Mouse (Mus musculus) embryonic facial prominence, embryonic 14.5 days (tissue): ENCODE data around the gene P2ry4. TPM values are rescaled to one million over a fixed set of nuclear protein-coding genes. Genes with fewer than 3 reads are reported as not detected.

Experiments used
- ATAC-seq: fragments of 200-750 bp; cut with Nextera tagmentation; 2 replicates; pipeline ENCODE4 v1.8.0; 2017; ENCODE audit warnings: low read depth, moderate number of reproducible peaks, moderate TSS enrichment
- DNase-seq: peaks from one replicate; pipeline ENCODE4 v3.0.0-alpha.2; 2015; ENCODE audit warnings: low spot score
- H3K27ac ChIP-seq: fragments of 300-500 bp; sonication (generic); replicated peaks from 2 replicates; pipeline ENCODE4 v1.5.1; 2014; ENCODE audit warnings: low read depth, mild to moderate bottlenecking, low read length, moderate library complexity
- H3K27me3 ChIP-seq: fragments of 300-500 bp; sonication (generic); replicated peaks from 2 replicates; pipeline ENCODE4 v1.6.1; 2014; ENCODE audit warnings: low read length; ENCODE audit not compliant: control insufficient read depth, insufficient read depth
- H3K36me3 ChIP-seq: fragments of 300-500 bp; sonication (generic); 2 replicates; pipeline ENCODE4 v1.6.1; 2014; ENCODE audit warnings: low read length, mixed read lengths; ENCODE audit not compliant: control insufficient read depth, insufficient read depth
- H3K4me1 ChIP-seq: fragments of 300-500 bp; sonication (generic); 2 replicates; pipeline ENCODE4 v1.6.1; 2014; ENCODE audit warnings: antibody characterized with exemption, low read length; ENCODE audit not compliant: control insufficient read depth, insufficient read depth
- H3K4me2 ChIP-seq: fragments of 300-500 bp; sonication (generic); 2 replicates; pipeline ENCODE4 v1.6.1; 2014; ENCODE audit warnings: low read depth, mild to moderate bottlenecking, low read length, moderate library complexity, mixed read lengths
- H3K4me3 ChIP-seq: fragments of 300-500 bp; sonication (generic); 2 replicates; pipeline ENCODE4 v1.5.1; 2014; ENCODE audit warnings: low read depth, mild to moderate bottlenecking, low read length
- H3K9ac ChIP-seq: fragments of 300-500 bp; sonication (generic); 2 replicates; pipeline ENCODE4 v1.6.1; 2014; ENCODE audit warnings: low read depth, mild to moderate bottlenecking, low read length, moderate library complexity, mixed read lengths
- H3K9me3 ChIP-seq: fragments of 300-500 bp; sonication (generic); 2 replicates; pipeline ENCODE4 v1.6.1; 2016; ENCODE audit warnings: low read length; ENCODE audit not compliant: control insufficient read depth
- whole genome bisulfite sequencing: fragments of 180-500 bp; shearing (Covaris S2); extraction: QIAGEN DNeasy Blood & Tissue Kit; methylation state at CpG from one replicate; pipeline ENCODE4 v1.1.7; 2014; 5-methylcytosine and 5-hydroxymethylcytosine counted together
- polyA plus RNA-seq: library from polyadenylated mRNA; unstranded; fragments of >200 nt; fragmentation: Nextera tagmentation; extraction: Ambion mirVana; gene quantifications from 2 replicates; pipeline ENCODE4 v1.2.1, GENCODE M21; 2014

Gene P2ry4
- 0.13 and 0.25 TPM in 2 replicates for polyA plus RNA-seq

GRCm38 (mm10) chrX:100594791-100595190, at the start of gene P2ry4:
Gene P2ry4 (minus strand): TSS chrX:100594869.
- ATAC-seq (no peak), DNase-seq (no peak)
- no peak within 1 kb of the TSS for H3K27ac ChIP-seq
- no peaks in the 10 kb centered on the region for H3K9me3 ChIP-seq
- no peak within 1 kb of the TSS for H3K4me3 ChIP-seq
- H3K9ac ChIP-seq, result no peak within 1 kb of the TSS
- WGBS, result 68% methylated on average over 4 of the region's 4 CpGs
- H3K4me1 ChIP-seq, result no peaks in the 10 kb centered on the region
- peaks cover 9% of the 10 kb centered on the region for H3K27me3 ChIP-seq
- H3K36me3 ChIP-seq, result no peaks in the 10 kb centered on the region
- H3K4me2 ChIP-seq, result no peak within 1 kb of the TSS

- no peak for DNase-seq
- Histone ChIP-seq H3K9me3 (no peaks in the 10 kb centered on the region), H3K4me1 (no peaks in the 10 kb centered on the region), H3K9ac (no peak overlapping the region), H3K27ac (no peak overlapping the region), H3K4me2 (no peak overlapping the region), H3K36me3 (peaks cover 3% of the 10 kb centered on the region; the same call in 1 of the 2 replicates), H3K27me3 (peaks cover 6% of the 10 kb centered on the region; the same call in 1 of the 2 replicates), H3K4me3 (no peak overlapping the region)
- WGBS, result 88% methylated on average over 8 of the region's 8 CpGs
- ATAC-seq, result no peak
These were observed 43.8 kb upstream of the P2ry4 start for GRCm38 (mm10) chrX:100638477-100638876.

DNA sequence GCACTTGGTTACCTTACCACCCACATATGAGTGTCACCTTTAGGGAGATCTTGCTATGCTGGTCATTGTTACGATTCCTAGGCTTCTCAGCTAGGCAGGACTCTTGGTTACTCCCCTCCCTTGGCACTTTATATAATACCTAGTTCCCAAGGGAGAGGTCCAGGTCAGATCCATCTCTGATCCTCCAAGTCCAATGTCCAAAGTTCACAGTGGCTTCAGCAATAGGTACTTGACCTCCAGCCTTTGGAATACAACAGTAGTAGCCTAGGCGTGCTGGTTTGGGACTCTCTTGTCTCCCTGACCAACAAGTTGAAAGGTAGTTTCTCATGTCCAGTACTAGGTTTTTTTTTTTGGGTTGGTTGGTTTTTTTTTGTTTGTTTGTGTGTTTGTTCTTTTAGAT, 34.4 kb upstream of the P2ry4 start:
- Histone ChIP-seq H3K9me3 (no peaks in the 10 kb centered on the region), H3K4me2 (no peak overlapping the region), H3K9ac (no peak overlapping the region), H3K36me3 (0 out of 2 replicates have a peak, but pooled peaks cover under 1% of the 10 kb centered on the region), H3K4me1 (0 out of 2 replicates have a peak, but pooled peaks cover 5% of the 10 kb centered on the region), H3K27ac (no peak overlapping the region), H3K4me3 (no peak overlapping the region), H3K27me3 (no peaks in the 10 kb centered on the region)
- no peak for ATAC-seq
- 81% methylated on average over 2 of the region's 2 CpGs for WGBS
- no peak for DNase-seq

- Histone ChIP-seq H3K9ac (peak within 1 kb of the TSS; percentile 70), H3K4me3 (peak within 1 kb of the TSS; percentile 57), H3K27me3 (no peaks in the 10 kb centered on the region), H3K4me1 (0 out of 2 replicates have a peak, but pooled peaks cover 5% of the 10 kb centered on the region), H3K27ac (peak within 1 kb of the TSS; percentile 82), H3K4me2 (peak within 1 kb of the TSS; percentile 68), H3K36me3 (0 out of 2 replicates have a peak, but pooled peaks cover 9% of the 10 kb centered on the region), H3K9me3 (no peaks in the 10 kb centered on the region)
- DNase-seq (peak; percentile 98), ATAC-seq (peak; percentile 100)
- 24% methylated on average over 59 of the region's 62 CpGs for WGBS
These were observed 31.4 kb upstream of the P2ry4 start, which contains the start of gene Pdzd11 for GRCm38 (mm10) chrX:100625802-100626793. Gene Pdzd11 (minus strand): TSS chrX:100626568.

DNA sequence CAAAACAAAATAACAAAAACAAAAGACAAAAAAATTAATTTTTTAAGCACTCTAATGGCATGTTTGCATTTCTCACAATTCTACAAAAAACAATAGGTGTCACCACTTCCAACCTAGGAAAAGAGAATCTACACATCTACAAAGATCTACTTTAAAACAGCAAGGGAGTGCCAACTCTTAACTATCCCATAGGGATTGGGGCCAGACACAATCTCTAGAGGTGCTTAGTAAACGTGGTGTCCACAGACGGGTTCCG, 30.8 kb upstream of the P2ry4 start, which contains the start of gene Kif4:
Gene Kif4, plus strand, starts transcription at position 192 of the 256 bp plus-strand sequence.
- ATAC-seq (no peak), DNase-seq (no peak)
- Histone ChIP-seq H3K4me1 (0 out of 2 replicates have a peak, but pooled peaks cover 5% of the 10 kb centered on the region), H3K4me3 (peak within 1 kb of the TSS; percentile 57), H3K27me3 (no peaks in the 10 kb centered on the region), H3K4me2 (peak within 1 kb of the TSS; percentile 68), H3K9ac (peak within 1 kb of the TSS; percentile 70), H3K27ac (peak within 1 kb of the TSS; percentile 82), H3K36me3 (0 out of 2 replicates have a peak, but pooled peaks cover 9% of the 10 kb centered on the region), H3K9me3 (no peaks in the 10 kb centered on the region)
- 28% methylated on average over 3 of the region's 3 CpGs for WGBS

DNA sequence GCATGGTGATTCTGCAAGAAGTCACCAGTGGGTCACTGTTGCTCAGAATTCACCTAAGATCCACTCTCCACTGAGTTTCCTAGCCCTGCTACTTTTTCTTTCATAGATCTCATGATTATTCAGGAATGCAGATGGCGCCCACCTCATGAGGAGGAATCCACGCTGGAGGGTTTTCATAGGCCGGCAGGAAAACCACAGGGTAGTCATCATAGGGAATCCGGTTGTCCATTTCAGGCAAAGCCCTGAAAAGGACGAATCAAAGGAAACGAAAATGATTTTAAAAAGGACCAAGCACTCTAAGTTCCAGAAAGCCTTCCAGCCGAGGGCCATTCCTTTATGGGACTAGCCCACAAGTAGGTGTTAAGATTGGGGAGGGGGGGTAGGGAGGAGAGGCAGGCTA, 30.5 kb upstream of the P2ry4 start:
- Histone ChIP-seq H3K4me3 (peak overlapping the region; percentile 57), H3K27ac (0 out of 2 replicates have a peak overlapping the region, but pooled peaks have one; percentile 63), H3K27me3 (no peaks in the 10 kb centered on the region), H3K4me1 (0 out of 2 replicates have a peak, but pooled peaks cover 5% of the 10 kb centered on the region), H3K4me2 (peak overlapping the region; percentile 44), H3K9ac (peak overlapping the region; percentile 66), H3K36me3 (0 out of 2 replicates have a peak, but pooled peaks cover 9% of the 10 kb centered on the region), H3K9me3 (no peaks in the 10 kb centered on the region)
- WGBS, result 41% methylated on average over 7 of the region's 7 CpGs
- DNase-seq, result no peak
- ATAC-seq, result no peak

- Histone ChIP-seq H3K9ac (no peak overlapping the region), H3K36me3 (0 out of 2 replicates have a peak, but pooled peaks cover 9% of the 10 kb centered on the region), H3K4me3 (no peak overlapping the region), H3K27ac (no peak overlapping the region), H3K27me3 (no peaks in the 10 kb centered on the region), H3K4me1 (0 out of 2 replicates have a peak, but pooled peaks cover 5% of the 10 kb centered on the region), H3K9me3 (no peaks in the 10 kb centered on the region), H3K4me2 (peak overlapping the region; percentile 44; the same call in 1 of the 2 replicates)
- ATAC-seq (no peak), DNase-seq (no peak)
- WGBS, result 86% methylated on average over 4 of the region's 4 CpGs
These were observed 29.6 kb upstream of the P2ry4 start for GRCm38 (mm10) chrX:100624242-100624641.

DNA sequence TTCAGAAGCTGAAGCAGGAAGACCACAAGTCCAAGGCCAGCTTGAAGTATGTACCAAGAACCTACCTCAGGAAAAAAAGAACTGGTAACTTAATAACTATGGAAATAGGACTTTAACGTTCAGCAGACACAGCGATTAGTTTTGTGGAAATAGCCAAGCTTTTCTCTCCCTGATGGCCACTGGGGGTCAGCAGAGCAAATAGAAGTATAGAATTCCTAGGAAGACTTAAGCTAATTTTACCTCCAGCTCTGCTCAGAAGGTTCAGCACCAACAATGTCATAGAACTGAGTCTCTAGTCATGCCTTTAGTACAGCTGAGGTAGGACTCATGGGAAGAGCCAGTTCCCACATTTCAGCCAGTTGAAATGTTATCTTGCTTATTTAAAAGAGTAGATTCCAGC, 26.7 kb upstream of the P2ry4 start:
- Histone ChIP-seq H3K4me3 (no peak overlapping the region), H3K9ac (no peak overlapping the region), H3K36me3 (0 out of 2 replicates have a peak, but pooled peaks cover 9% of the 10 kb centered on the region), H3K4me2 (no peak overlapping the region), H3K27ac (no peak overlapping the region), H3K27me3 (peaks cover 9% of the 10 kb centered on the region), H3K4me1 (0 out of 2 replicates have a peak, but pooled peaks cover 5% of the 10 kb centered on the region), H3K9me3 (no peaks in the 10 kb centered on the region)
- DNase-seq, result no peak
- 65% methylated on average over 2 of the region's 2 CpGs for WGBS
- no peak for ATAC-seq
